Mouse (Mus musculus) 416B (cell line): ENCODE results near the gene Pcif1.
A peak's percentile ranks its signal among the peaks of the same experiment; 100 is the strongest.

ENCODE experiments used
- DNase-seq: peaks from one replicate; pipeline ENCODE4 v3.0.0; 2011; ENCODE audit warnings: low read depth

The Pcif1 gene

DNA sequence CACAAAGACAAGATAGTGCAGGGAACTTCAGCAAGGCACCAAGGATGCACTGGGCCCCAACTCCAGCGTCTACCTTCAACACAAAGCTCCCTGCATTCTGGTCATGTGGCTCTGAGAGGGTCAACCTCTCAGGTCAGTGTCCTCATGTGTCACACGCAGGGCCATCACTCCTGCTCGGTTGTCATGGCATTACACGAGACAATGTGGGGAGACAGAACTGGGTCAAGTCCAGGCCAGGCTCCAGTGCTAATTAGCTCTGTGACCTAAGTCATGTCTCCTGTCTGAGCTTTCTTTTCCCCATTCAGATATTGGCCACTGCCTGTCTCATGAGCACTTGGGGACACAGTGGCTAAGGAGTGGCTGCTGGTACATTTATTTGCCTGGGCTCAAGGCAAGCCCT is 44.2 kb downstream of the Pcif1 start:
- DNase-seq = no peak

DNA sequence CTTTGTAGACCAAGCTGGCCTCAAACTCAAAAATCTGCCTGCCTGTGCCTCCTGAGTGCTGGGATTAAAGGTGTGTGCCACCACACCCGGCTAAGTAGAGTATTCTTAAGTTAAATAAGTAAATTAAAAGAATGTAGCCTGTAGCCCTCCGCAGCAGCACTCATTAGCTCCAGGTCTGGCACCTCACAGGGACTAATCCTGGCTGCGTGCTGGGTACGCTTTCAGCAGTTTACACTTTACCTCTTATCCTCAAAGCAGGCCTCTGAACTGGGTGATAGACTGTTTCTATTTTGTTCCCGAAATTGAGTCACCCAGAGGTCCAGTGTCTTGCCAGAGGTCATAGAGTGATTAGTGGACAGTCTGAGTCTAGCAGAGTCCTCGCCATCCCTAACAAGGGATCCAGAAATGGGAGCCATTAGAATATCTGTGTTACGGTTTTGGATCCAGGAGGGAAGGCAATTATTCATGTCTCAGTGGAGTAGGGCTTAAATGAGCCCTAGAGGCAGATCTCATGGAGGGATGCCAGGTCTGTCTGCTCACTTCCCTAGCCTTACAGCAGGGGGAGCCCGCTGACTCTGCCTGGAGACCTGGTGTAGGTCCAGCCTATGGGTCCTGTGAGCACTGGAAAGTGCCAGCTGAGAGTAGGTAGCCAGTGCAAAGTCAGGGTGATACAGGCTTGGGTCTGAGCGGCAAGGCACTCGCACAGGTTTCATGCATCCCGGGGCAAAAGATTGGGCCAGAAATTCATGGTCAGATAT is 45.2 kb downstream of the Pcif1 start:
- DNase-seq = peak; percentile 84

DNA sequence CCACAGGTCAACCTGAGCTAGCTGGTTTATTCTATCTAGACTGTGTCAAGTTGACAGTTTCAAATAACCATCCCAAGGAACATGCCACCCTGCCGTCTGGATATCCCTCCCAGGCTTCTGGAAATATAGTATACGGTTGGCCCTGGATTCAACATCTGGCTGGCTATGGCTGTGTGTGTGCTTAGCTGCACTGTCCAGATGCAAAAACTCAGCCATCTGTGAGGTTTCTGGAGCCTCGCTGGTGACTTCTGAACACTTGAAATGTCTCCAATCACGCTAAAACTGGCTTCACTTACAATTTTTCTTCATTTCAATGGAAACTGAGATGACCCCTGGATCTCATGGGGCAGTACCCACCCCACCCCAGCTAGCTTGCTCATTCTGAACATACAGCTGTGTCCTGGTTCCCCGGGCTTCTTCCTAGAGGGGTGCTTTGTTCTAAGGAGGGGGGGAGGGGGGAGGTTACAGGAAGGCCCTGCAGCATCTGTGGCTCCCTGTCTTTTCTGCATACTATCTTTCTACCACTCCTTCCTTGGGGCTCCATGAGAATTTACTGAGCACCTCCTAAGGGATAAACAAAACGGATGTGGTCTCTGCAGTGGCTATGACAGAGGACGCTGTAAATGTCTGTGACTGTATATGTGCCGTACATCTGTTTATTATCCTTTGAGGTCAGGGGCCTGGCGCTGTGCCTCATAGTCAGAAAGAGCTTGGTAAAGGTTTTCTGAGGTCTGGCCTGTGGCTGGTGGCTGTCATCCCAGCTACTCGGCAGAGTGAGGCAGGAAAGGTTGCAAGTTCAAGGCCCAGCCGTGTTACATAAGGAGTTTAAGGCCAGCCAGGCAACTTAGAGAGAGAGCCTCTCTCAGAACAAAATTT is 51.8 kb downstream of the Pcif1 start:
- peak; percentile 86 for DNase-seq

GRCm38 (mm10) chr2:164933534-164933933 is 54.4 kb downstream of the Pcif1 start:
- no peak for DNase-seq

GRCm38 (mm10) chr2:164935991-164936390 is 56.9 kb downstream of the Pcif1 start:
- peak; percentile 50 for DNase-seq

- DNase-seq = no peak
Measured at GRCm38 (mm10) chr2:164938146-164939091, 59.3 kb downstream of the Pcif1 start.

GRCm38 (mm10) chr2:164939106-164939505 is 60.0 kb downstream of the Pcif1 start:
- DNase-seq = no peak

DNA sequence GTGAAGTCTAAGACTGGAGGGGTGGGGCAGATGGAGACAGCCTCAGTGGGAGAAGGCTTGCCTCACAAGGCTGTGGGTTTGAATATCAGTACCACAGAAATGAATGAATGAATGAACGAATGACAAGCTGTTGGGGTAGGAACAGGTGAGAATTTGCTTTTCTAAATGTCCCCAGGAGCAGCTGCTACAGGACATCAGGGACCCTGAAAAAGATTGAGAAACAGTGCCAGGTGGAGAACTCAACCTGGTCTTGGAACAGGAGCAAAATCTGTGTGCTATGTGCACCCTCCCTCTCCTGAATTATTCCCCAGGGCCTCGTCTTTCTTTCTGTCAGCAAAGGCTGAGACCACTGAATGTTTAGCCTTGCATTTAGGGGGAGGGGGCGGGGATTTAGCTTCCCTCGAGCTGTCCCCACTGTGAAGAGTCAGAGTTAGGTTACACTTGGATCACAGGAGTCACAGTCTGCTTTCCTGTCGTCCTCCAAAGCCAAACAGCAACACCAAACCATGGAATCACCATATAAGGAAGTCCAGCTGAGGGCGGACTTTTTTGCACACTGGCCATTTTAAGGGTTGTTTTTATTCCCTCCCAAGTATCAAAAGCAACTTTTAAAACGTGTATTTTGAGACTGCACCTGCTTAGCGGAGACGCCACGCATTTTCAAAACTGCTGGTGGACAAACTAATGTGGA is 61.2 kb downstream of the Pcif1 start, which contains the start of gene Mmp9:
Gene Mmp9 (plus strand): TSS at position 641 of the 691 bp plus-strand sequence.
- DNase-seq = peak; percentile 39

GRCm38 (mm10) chr2:164942692-164943290 is 63.7 kb downstream of the Pcif1 start:
- peak; percentile 90 for DNase-seq
